Mouse (Mus musculus) bone marrow macrophage, adult 2 months (primary cell): ENCODE measurements around the gene Hoxa13.

ENCODE experiments used
- CTCF ChIP-seq: IDR thresholded peaks from 2 replicates; pipeline ENCODE4 v1.5.1; 2012; ENCODE audit warnings: low read depth, mild to moderate bottlenecking, low read length, moderate library complexity
- POLR2A ChIP-seq: IDR thresholded peaks from 2 replicates; pipeline ENCODE4 v1.6.1; 2012; ENCODE audit warnings: mild to moderate bottlenecking, low read depth, low read length, borderline replicate concordance

GRCm38 (mm10) chr6:52245757-52246142, 14.9 kb downstream of the Hoxa13 start, which contains the start of gene Hoxa11:
- no peak for TF ChIP-seq CTCF
- no peak for TF ChIP-seq POLR2A
